Mouse (Mus musculus) frontal cortex, postnatal 25 days (tissue): ENCODE measurements around the gene Syne3.
A peak's percentile ranks its signal among the peaks of the same experiment; 100 is the strongest.

Source experiments
- DNase-seq, 2 experiments: peaks; one replicate each; pipeline ENCODE4 v3.0.0; 2022; ENCODE audit warnings: low spot score in 2 of 2

The Syne3 gene

DNA sequence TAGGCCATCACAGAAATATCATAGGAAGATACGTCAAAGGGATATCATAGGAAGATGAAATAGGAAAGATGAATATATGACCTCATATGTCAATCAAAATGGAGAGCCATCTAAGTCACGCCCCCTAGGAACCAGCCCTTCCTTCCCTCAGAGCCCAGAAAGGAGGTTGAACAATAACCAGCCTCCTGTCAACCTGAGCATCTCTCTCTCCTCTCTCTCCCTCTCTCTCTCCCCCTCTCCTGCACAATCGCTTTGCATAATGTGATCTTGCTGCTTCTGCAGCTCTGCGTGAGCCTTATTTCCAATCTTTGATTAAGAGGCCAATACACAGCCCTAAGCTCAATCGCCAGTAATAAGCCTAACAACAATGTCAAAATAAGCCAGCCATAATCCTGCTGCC, 84.6 kb downstream of the Syne3 start:
- no peak for DNase-seq

- no peak for DNase-seq
These were observed 85.1 kb downstream of the Syne3 start for GRCm38 (mm10) chr12:104924546-104924945.

- DNase-seq, result no peak
These were observed 85.6 kb downstream of the Syne3 start for GRCm38 (mm10) chr12:104923948-104924388.

- no peak for DNase-seq
These were observed 87.0 kb downstream of the Syne3 start for GRCm38 (mm10) chr12:104922647-104923046.

GRCm38 (mm10) chr12:104921071-104921470, 88.5 kb downstream of the Syne3 start:
- DNase-seq, result no peak

- DNase-seq, result no peak
These were observed 90.4 kb downstream of the Syne3 start for GRCm38 (mm10) chr12:104919247-104919646.

GRCm38 (mm10) chr12:104917927-104918326, 91.7 kb downstream of the Syne3 start:
- DNase-seq, result no peak

DNA sequence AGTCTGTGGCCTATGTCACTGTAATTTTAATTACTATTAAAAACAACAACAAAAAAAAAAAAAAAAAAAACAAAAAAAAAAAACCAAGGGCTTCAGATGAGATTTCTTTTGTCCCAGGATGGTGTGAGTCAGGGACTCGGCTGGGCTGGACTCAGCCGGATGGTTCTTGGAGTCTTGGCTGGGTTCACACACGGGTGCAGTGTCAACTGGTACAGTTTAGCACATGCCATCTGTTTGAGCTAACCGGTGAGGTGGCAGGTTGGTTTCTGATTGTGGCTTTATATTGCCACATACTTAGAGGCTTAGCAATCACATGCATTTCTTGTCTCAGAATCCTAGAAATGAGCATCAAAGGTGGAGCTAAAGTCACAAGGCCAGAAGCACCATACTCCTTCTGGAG, 92.3 kb downstream of the Syne3 start:
- DNase-seq, result no peak

- no peak for DNase-seq
These were observed 92.8 kb downstream of the Syne3 start for GRCm38 (mm10) chr12:104916776-104917175.

DNA sequence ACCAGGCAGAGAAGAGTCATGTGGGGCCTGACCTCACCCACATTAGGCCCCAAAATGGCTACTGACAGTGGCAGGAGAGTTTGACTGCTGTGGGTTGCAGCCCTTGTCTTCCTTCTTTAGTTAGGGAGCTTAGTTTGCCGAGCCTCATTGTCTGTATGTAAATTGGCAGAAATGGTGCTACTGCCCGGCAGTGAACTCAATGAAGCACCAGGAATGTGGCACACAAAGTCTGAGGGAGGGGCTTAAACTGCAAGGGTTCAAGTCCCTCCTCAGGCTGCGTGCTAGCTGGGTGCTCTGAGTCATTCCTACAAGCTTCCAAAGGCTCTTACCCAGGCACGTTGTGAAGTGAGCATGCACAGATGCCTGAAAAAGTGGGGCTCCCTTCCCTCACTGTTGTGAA, 93.9 kb downstream of the Syne3 start:
- no peak for DNase-seq

DNA sequence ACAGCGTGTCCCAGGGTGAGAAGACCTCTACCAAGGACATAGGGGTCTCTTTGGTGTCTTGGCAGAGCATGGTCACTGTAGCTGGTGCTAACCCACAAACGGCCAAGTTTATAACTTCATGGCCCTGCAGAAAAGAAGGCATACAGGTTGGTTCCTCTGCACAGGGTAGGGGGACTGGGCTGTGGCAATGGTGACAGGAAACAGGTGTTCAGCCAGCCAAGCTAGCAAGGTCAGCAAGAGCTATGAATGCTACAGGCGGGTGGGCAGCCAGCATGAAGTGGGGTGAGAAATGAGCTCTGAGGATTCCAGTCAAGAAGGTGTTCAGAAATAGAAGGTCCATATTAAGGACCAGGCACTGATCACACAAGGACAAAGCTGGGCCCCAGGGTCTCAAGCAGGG, 96.6 kb downstream of the Syne3 start:
- no peak for DNase-seq

DNA sequence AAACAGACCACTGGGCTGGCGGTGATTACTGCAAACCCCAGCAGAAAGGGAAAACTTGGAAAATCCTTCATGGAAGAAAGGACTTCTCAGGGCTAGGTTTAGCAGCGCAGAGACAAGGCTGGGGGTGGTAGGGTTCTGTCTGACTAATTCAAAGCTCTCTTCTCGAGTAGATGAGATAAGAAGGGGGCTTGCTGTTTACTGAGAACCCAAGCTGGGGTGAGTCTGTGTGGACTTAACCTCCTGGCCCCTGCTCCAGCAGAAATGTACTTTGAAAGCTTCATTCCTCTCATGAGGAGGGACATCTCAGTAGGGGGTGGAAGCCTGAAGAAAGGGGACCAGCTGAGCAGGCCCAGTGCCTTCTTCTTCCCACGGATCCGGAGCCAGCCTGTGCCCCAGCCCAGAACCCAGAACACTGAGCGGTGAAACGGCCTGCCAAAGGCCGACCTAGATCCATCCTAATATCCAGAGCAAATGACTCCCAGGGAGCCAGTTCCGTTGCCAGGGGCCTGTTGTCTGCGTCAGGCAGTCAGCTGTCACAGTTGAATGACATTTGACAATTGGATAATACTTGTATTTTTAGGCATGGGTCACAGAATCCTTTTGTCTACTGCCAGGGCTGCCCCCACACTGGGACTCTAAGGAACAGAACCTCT, 97.2 kb downstream of the Syne3 start:
- peak in 1 of 2 experiments; percentile 29 for DNase-seq

DNA sequence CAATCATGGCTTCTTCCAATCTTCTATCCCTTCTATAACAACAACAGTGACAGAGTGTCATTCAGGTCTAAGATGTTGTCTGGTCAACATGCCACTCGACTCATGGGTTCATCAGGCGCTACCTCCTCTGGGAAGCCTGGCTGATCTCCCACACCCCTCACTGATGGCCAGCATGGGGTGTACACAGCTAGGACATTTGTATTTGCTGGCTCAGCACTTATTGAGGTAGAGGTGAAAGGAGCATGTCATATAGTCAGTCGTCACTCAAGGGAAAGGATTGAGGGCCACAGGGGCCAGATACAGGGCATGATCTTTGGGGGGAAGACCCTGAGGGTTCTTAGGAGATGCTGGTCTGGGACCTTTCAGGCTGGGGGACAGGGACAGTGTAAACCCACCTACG, 99.9 kb downstream of the Syne3 start:
- DNase-seq, result no peak

DNA sequence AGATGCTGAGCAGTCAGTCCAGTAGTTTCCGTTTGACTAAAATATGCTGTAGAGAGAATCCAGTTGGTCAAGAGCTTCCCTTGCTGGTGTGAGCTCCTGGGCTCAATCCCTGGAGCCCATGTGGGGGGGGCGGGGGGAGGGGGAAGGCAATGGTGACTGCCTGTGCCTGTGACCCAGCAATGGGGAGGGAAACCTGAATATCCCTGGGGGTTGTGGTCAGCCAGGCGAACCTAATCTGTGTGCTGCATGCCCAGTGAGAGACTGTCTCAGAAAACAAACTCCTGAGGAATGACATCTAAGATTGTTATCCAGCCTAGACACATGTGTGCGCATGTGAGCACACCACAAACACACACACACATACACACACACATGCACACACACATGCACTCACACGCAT, 100.6 kb downstream of the Syne3 start:
- DNase-seq, result no peak

GRCm38 (mm10) chr12:104908024-104908781, 101.4 kb downstream of the Syne3 start:
- no peak for DNase-seq

DNA sequence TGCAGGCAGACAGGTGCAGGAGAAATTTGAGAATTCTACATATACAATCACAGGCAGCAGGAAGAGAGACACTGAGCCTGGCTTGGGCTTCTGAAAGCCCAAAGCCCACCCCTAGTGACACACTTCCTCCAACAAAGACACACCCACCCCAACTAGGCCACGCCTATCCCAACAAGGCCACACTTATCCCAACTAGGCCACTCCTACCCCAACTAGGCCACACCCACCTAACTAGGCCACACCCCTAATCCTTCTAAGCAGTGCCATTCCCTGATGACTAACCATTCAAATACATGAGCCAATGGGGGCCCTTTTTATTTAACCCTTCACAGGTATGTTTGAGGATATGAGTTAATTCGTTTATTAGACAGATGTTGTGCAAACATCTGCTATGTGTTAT, 102.5 kb downstream of the Syne3 start:
- no peak for DNase-seq

GRCm38 (mm10) chr12:104904138-104904537, 105.5 kb downstream of the Syne3 start:
- DNase-seq, result no peak

- DNase-seq, result no peak
These were observed 107.1 kb downstream of the Syne3 start for GRCm38 (mm10) chr12:104902392-104903053.

DNA sequence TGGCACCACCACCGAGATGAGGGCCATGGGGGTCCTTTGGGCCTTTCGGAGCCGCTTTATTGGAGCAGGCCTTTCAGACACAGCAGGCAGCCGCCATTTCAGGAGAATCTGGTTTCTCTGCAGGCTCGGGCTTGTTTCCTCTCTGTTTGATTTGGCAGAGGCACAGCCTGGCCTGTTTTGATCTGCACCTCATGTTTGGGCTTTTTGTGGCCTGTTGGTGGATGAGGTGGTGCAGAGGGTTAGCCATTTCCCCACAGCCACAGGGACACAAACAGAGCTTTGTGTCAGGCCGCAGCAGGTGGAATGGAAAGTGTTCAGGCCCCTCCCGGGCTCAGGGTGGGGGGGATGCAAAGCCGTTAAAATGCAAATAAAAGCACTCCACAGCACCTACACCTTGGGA, 108.3 kb downstream of the Syne3 start:
- DNase-seq, result no peak

DNA sequence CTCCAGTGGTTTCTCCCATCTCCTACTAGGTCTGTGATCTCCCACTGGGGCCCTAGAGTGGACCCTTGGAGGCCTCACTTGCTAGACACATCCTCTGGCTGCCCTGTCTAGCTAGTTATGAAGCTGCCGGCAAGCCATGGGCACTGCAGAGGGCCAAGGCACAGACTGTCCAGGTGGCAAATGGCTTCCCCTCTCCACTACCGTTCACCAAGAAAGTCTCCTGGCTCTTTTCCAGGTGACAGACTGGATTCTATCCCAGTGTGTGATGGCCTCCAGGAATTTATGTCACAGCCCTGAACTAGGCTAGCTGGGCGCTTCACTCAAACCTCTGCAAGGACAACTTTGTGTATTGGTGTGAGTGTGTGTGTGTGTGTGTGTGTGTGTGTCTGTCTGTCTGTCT, 109.8 kb downstream of the Syne3 start:
- DNase-seq, result no peak

DNA sequence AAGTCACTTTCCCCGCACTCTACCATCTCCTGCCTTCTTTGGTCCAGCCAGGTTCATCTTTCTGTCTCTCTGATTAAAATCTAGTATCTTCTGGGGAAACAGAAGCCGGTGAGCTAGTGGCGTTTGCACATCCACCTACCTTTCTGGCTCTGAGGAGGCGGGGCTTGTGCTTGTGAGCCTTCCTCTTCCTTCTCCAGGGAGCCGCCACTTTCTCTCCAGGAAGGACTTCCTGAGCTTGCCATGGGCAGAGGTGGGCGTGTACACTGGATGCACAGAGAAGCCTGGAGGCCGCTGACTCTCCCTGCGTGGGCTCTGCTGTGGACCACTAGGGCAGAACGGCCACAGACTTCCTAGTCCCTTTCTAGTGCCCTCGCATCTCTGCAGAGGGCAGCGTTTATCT, 110.4 kb downstream of the Syne3 start:
- DNase-seq, result no peak

DNA sequence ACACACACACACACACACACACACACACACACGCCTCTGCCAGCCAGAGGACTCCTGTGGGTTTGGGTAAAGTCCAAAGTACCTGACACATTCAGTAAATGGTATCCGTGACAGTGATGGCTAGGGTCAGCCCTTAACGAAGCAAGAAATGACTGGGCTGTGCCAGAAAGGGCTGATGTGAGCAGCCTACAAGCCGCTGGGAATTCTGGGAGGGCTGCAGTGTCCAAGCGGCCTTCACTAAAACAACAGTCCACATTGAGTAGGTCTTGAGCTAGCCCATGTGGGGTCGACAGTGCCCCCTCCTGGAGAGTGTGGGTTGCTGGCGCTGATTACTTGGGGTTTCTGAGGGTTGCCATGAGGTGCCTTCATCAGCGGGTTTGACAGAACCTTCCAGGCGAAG, 110.9 kb downstream of the Syne3 start:
- DNase-seq, result no peak

DNA sequence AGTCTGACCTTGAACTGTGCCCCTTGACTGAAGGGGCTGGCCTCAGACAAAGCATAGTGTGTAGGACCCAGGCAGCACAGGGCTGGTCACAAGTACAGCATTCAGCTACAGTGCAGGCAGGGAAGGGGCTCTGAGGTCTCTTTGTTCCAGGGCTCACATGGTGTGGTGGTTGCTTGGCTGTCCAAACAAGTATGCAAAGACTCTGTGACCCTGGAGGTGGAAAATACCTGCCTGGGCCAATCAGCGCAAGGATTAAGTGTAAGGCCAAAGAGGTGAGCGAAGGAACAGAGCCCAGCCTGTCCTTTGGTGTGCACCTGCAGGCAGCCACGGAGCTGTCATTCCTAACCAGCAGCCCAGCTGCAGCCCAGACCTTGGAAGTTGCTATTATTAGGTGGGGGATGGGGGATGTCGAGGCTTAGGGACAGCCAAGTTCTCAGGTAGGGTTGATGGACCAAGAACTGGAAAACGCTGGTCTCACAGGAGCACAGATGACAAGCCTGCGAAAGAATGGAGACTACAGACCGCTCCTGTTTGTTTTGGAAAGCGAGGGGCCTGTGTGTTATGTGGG, 112.5 kb downstream of the Syne3 start:
- no peak for DNase-seq
